Mouse (Mus musculus): Measurements from ENCODE around the gene Car12. TPM values are rescaled to one million over a fixed set of nuclear protein-coding genes. Genes with fewer than 3 reads are reported as not detected.
A peak's percentile ranks its signal among the peaks of the same experiment; 100 is the strongest.

The Car12 gene
- polyA plus RNA-seq, 1 experiment = not detected

DNA sequence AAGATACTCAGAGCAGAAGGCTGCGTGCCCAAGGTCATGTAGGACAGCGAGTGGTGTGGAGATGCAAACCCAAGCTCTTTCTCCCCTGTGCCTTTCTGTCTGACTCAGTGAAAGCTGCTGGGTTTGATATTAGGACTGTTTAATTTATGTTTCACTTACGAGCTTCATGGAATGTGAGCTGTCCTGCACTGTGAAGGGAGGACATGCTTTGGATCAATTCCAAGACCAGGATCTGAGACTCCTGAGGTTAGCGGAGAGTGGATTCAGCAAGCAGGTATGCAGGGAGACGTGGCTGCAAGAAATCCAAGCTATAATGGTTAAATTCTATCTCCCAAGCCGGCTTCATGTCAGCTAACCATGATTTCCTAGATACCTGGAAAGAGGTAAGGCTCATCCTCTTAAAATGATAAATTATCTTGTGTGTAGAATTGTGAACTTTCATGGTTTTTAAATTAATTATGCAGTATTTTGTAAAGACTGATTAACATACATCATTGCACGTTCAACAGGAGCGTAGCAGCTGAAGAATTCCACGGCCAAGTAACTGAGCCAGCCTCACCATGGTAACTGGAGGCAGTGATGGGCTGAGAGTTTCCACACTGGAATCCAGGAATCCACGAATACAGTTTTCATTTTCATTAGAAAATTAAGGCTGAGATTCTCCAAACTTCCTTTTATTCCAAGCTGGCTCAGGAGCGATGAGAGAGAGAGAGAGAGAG, 5.3 kb upstream of the Car12 start:
- no peaks in the 10 kb centered on the region for H3K4me1 ChIP-seq (ENCODE audit: control insufficient read depth, insufficient read depth, low read length)
- no peak overlapping the region for H3K27ac ChIP-seq (ENCODE audit: insufficient read depth, low read depth, low read length)
- no peak overlapping the region for H3K4me3 ChIP-seq (ENCODE audit: insufficient read depth, low read length)
- TF ChIP-seq POLR2A (IDR thresholded peaks at IDR 0.05; ENCODE audit: borderline replicate concordance, low read depth, low read length) = no peak
- TF ChIP-seq CTCF (IDR thresholded peaks at IDR 0.05; ENCODE audit: low read depth, low read length) = no peak

DNA sequence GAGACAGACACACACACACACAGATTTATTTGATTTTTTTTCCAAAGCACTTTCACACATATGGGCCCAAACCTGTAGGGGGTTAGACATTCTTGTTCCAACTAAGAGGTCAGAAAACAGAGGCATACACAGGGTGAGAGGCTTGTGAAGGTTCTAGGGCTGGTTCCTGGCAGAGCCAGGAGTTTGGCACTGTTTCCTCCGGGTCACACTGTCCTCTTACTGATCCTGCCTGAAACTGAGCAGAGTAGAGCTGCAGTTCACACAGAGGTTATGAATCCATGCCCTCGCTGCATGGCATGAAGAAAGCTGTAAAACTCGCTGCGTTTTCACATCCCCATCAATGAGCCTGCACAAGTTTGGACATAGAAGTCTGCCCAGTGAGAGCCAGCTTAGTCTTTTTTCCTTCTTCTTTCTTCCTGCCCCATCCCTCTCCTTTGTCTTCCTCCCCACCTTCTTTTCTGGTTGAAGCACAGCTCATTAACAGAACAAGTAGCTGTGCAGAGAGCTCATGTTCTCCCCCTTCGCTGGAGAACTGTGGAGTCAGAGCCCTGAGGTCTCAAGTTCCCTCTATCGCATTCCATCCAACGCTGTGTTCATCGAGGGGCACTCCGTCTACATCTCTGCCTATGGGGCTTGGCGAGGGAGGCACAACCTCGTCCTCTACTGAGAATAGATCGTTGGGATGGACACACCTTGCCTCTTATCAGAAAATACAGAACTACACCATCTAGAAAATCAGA, 4.5 kb upstream of the Car12 start:
- H3K4me1 ChIP-seq (ENCODE audit: control insufficient read depth, insufficient read depth, low read length) = no peaks in the 10 kb centered on the region
- TF ChIP-seq CTCF (IDR thresholded peaks at IDR 0.05; ENCODE audit: low read depth, low read length) (no peak), POLR2A (IDR thresholded peaks at IDR 0.05; ENCODE audit: borderline replicate concordance, low read depth, low read length) (no peak)
- no peak overlapping the region for H3K27ac ChIP-seq (ENCODE audit: insufficient read depth, low read depth, low read length)
- no peak overlapping the region for H3K4me3 ChIP-seq (ENCODE audit: insufficient read depth, low read length)

DNA sequence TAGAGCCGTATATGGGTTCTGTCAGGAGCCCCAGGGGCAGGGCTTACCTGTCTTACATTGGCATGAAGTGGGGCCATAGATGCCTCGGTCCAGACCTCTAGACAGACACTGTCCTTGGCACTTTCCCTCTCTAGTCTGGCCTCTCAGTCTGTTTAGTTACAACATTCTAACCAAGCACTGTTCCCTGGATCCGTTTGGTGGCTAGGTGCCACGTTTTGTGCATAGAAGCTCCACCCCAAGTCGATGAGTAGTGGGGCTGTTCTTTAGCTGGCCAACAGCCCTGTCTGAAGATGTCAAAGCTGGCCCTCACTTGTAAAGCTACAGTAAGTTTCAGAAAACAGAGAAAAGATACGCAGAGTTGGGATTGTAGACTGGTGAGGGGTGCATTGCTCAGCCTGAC, 2.9 kb upstream of the Car12 start:
- Histone ChIP-seq H3K4me3 (ENCODE audit: insufficient read depth, low read length) (no peak overlapping the region), H3K27ac (ENCODE audit: insufficient read depth, low read depth, low read length) (no peak overlapping the region), H3K4me1 (ENCODE audit: control insufficient read depth, insufficient read depth, low read length) (peaks cover 6% of the 10 kb centered on the region)
- TF ChIP-seq CTCF (IDR thresholded peaks at IDR 0.05; ENCODE audit: low read depth, low read length) (no peak), POLR2A (IDR thresholded peaks at IDR 0.05; ENCODE audit: borderline replicate concordance, low read depth, low read length) (no peak)

DNA sequence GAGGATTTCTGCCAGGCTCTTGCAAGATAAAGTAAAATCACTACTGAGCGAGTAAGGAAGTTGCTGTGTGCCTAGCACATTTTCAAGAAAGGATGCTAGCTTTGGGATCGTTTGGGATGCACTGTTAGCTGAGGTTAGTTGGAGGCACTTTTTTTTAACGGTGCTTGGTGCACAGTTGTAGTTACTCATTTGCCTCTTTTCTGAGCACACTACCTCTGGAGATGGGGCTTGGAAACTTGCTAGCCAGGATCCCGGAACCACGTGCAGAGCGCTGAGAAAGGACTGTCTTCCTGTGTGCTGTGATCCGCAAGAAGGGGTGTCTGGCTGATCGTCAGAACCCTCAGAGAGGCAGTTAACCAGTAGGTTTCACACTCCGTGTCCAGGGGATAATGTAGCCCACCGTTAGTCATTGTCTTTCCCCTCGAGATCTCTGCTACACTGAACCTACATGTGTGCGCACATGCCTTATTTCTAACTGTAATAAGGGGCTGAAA, 583 bp downstream of the Car12 start:
- no peak for TF ChIP-seq POLR2A (IDR thresholded peaks at IDR 0.05; ENCODE audit: borderline replicate concordance, low read depth, low read length)
- TF ChIP-seq CTCF (IDR thresholded peaks at IDR 0.05; ENCODE audit: low read depth, low read length) = no peak
- peak overlapping the region; percentile 74 for H3K4me3 ChIP-seq (ENCODE audit: insufficient read depth, low read length)
- H3K27ac ChIP-seq (ENCODE audit: insufficient read depth, low read depth, low read length) = no peak overlapping the region
- H3K4me1 ChIP-seq (ENCODE audit: control insufficient read depth, insufficient read depth, low read length) = peaks cover 6% of the 10 kb centered on the region

DNA sequence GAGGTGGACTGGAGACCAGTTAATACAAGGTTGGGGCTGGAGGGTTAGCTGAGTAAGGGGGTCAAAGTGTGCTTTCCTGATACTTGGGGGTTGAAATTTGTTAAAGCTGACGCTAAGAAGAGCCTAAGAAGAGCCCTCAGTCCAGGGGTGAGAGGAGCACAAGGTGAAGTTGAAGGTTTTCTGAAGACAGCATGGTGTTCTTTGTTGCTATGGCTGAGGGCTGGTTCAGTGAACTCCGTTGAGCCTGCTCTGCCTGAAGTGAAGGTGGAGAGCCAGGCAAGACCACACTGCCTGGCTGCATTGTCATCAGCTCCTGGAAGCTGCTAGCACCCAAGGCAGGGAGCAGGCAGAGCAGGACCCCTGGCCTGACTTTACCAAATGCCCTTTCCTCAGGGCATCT, 1.9 kb downstream of the Car12 start:
- TF ChIP-seq CTCF (IDR thresholded peaks at IDR 0.05; ENCODE audit: low read depth, low read length) = no peak
- TF ChIP-seq POLR2A (IDR thresholded peaks at IDR 0.05; ENCODE audit: borderline replicate concordance, low read depth, low read length) = no peak
- Histone ChIP-seq H3K27ac (ENCODE audit: insufficient read depth, low read depth, low read length) (no peak overlapping the region), H3K4me3 (ENCODE audit: insufficient read depth, low read length) (no peak overlapping the region), H3K4me1 (ENCODE audit: control insufficient read depth, insufficient read depth, low read length) (peaks cover 6% of the 10 kb centered on the region)

DNA sequence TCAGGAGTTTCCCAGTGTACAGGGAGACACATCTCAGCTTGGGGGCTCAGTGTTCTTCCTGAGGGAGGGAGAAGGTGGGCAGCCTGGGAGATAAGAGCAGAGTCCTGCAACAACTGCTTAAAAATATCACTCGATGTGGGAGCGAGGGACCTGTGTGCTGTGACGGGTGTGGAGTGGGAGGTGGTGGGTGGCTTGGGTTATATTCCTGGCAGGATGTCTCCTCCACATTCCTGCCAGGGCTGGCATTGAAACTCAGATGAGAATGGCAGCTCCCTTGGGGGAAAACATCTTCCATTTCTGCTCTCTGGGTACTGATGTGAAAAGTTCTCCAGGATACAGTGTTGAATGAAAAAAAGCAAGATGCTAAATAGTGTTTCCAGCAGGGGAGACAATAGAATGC, 3.0 kb downstream of the Car12 start:
- TF ChIP-seq CTCF (IDR thresholded peaks at IDR 0.05; ENCODE audit: low read depth, low read length) (no peak), POLR2A (IDR thresholded peaks at IDR 0.05; ENCODE audit: borderline replicate concordance, low read depth, low read length) (no peak)
- H3K4me3 ChIP-seq (ENCODE audit: insufficient read depth, low read length) = no peak overlapping the region
- peaks cover 6% of the 10 kb centered on the region for H3K4me1 ChIP-seq (ENCODE audit: control insufficient read depth, insufficient read depth, low read length)
- no peak overlapping the region for H3K27ac ChIP-seq (ENCODE audit: insufficient read depth, low read depth, low read length)

DNA sequence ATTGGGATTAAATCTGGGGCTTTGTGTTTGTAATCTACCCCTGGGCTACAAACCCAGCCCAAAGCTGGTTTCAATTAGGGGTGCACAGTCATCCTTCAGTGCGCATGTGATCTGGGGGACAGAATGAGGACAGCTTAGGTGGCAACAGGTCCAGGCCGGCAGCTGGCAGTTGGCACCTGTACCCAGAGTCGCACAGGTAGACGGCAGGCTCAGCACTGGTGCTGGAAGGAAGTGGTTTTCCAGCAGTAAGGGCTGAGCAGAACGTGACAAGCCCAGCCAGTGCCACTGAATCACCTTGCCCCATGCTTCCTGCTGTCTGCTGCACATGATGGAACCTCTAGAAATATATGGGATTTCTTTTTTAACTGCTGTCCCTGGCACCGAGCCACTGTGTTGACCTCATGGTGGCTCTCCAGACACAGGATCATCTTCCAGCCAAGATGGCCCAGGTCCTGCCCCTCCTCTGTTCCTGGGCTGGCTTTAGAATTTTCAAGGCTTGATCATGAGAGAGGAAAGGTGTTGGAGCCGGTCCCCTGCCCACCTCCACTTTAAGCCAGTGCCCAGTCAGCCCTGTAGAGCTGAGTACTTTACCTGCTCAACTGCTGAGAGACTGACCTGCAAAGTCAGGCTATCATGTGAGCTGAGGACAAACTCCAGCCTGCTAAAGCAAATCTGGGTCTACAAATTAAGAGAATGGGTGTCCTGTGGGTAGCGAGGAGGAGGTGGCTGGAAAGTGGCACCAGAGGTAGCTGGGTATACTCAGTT, 7.4 kb downstream of the Car12 start:
- no peak overlapping the region for H3K27ac ChIP-seq (ENCODE audit: insufficient read depth, low read depth, low read length)
- peaks cover 6% of the 10 kb centered on the region for H3K4me1 ChIP-seq (ENCODE audit: control insufficient read depth, insufficient read depth, low read length)
- H3K4me3 ChIP-seq (ENCODE audit: insufficient read depth, low read length) = no peak overlapping the region
- TF ChIP-seq CTCF (IDR thresholded peaks at IDR 0.05; ENCODE audit: low read depth, low read length) (no peak), POLR2A (IDR thresholded peaks at IDR 0.05; ENCODE audit: borderline replicate concordance, low read depth, low read length) (no peak)

DNA sequence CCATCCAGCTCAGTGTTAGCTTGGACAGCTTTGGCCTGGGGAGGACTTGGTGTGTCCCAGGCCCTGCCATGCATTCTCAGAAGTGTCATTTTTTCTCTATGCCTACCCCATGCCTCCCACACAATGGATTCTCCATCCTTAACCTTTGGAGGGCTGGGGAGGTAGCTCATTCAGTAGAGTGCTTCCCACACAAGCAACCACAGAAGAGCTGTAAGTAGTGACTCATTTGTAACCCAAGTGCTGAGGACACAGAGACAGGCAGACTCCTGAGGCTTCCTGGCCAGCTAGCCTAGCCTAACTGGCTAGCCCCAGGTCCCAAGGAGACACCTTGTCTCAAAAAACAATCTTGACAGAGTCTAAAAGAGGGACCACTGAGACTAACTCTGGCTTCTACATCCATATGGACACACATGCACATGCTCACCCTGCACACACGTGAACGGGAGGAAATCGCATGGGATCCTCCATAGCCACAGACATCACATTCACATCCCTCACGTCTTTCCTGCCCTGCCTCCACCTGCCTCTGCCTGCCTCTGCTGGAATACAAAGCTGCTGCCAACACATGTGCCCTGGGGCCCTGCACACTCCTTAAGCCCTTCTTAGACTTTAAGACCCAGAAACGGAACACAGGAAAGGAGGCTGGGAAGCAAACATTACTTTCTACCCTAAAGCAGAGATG, 8.8 kb downstream of the Car12 start:
- Histone ChIP-seq H3K27ac (ENCODE audit: insufficient read depth, low read depth, low read length) (no peak overlapping the region), H3K4me1 (ENCODE audit: control insufficient read depth, insufficient read depth, low read length) (peaks cover 7% of the 10 kb centered on the region), H3K4me3 (ENCODE audit: insufficient read depth, low read length) (no peak overlapping the region)
- no peak for TF ChIP-seq POLR2A (IDR thresholded peaks at IDR 0.05; ENCODE audit: borderline replicate concordance, low read depth, low read length)
- TF ChIP-seq CTCF (IDR thresholded peaks at IDR 0.05; ENCODE audit: low read depth, low read length) = no peak

DNA sequence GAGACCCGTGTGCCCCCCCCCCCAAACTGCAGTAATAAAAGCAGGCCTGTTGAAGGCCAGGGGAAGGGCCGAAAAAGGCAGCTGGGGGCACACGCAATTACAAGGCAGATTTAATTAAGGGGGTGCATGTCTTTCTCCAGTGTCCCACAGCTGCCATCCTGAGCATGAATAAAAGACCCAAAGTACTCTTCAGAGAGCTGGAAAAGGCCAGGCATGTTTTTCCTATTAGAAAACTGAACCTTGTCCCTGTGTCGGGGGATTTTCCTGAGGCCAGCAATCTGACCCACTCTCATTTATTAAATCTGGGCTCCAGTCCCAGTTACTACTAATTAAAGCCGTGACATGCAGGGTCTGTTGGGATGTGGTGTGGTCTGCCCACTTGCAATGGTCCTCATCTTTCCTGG, 9.4 kb downstream of the Car12 start:
- peaks cover 7% of the 10 kb centered on the region for H3K4me1 ChIP-seq (ENCODE audit: control insufficient read depth, insufficient read depth, low read length)
- TF ChIP-seq POLR2A (IDR thresholded peaks at IDR 0.05; ENCODE audit: borderline replicate concordance, low read depth, low read length) (no peak), CTCF (IDR thresholded peaks at IDR 0.05; ENCODE audit: low read depth, low read length) (no peak)
- H3K4me3 ChIP-seq (ENCODE audit: insufficient read depth, low read length) = no peak overlapping the region
- H3K27ac ChIP-seq (ENCODE audit: insufficient read depth, low read depth, low read length) = no peak overlapping the region

Measured in bone marrow macrophage, adult 2 months (primary cell).